Mouse (Mus musculus) erythroblast, embryonic 14.5 days (primary cell): ENCODE results near the gene Map3k20.

Source experiments
- GATA1 ChIP-seq: IDR thresholded peaks from 2 replicates; pipeline ENCODE4 v1.6.1; 2012; ENCODE audit warnings: low read length, inconsistent platforms, mixed read lengths
- TAL1 ChIP-seq: IDR thresholded peaks from 3 replicates; pipeline ENCODE4 v1.6.1; 2012; ENCODE audit warnings: low read length, inconsistent platforms, mixed read lengths

DNA sequence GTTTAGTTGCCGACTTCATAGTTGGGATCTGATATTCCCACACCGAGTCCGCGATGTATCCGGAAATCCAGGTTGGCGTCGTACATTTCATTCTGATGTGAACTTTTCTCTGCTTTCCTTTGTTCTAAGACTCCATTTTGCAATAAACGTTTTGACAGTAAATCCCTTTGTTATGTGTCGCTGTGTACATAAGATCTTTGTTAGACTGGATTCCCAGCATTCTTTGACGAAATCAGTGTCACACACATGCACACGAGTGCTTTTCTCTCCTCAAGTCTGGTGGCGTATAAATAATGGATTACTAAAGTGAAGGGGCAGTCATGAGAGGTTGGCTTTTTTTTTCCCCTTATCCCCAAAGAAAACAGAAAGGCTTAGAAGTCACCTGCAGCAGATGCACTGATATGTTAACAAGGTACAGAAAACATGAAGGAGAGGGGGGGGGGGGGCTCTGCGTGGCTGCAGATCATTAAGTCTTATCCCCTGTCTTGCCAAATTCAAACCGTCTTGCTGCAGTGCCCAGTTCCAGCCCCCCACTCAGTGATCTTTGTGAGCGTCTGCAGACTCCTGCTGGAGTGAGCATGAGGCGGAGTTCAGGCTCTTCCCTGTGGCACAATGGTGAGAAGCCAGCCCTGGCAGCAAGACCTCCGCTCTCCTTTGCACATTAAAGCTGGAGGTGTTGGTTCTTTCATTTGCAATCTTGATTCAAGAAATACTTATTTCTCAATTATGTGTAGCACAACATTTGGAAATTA is 122.1 kb downstream of the Map3k20 start:
- TF ChIP-seq TAL1, result no peak
- TF ChIP-seq GATA1, result no peak
